Mouse (Mus musculus): ENCODE results near the gene Ccl22. TPM values are rescaled to one million over a fixed set of nuclear protein-coding genes. Genes with fewer than 3 reads are reported as not detected.

The Ccl22 gene
- polyA plus RNA-seq, 1 experiment from 2014 or later = not detected

GRCm38 (mm10) chr8:94780491-94781154, 35.2 kb downstream of the Ccl22 start:
- H3K27me3 ChIP-seq (ENCODE audit: control insufficient read depth, insufficient read depth, low read length) = no peaks in the 10 kb centered on the region
- 83% methylated on average over 21 of the region's 21 CpGs for WGBS
- no peak overlapping the region for H3K27ac ChIP-seq
- H3K9me3 ChIP-seq (ENCODE audit: control insufficient read depth, low read length) = no peaks in the 10 kb centered on the region
- H3K4me3 ChIP-seq (replicated peaks; ENCODE audit: low read length) = no peak overlapping the region
- H3K4me2 ChIP-seq (replicated peaks) = no peak overlapping the region
- H3K4me1 ChIP-seq (replicated peaks; ENCODE audit: control insufficient read depth, insufficient read depth, low read length) = 0 out of 2 replicates have a peak, but pooled peaks cover 13% of the 10 kb centered on the region
- ATAC-seq (ENCODE audit: low FRiP score) (no peak), DNase-seq (ENCODE audit: low spot score) (no peak)
- no peak overlapping the region for H3K9ac ChIP-seq
- no peaks in the 10 kb centered on the region for H3K36me3 ChIP-seq (replicated peaks; ENCODE audit: control insufficient read depth, insufficient read depth)

DNA sequence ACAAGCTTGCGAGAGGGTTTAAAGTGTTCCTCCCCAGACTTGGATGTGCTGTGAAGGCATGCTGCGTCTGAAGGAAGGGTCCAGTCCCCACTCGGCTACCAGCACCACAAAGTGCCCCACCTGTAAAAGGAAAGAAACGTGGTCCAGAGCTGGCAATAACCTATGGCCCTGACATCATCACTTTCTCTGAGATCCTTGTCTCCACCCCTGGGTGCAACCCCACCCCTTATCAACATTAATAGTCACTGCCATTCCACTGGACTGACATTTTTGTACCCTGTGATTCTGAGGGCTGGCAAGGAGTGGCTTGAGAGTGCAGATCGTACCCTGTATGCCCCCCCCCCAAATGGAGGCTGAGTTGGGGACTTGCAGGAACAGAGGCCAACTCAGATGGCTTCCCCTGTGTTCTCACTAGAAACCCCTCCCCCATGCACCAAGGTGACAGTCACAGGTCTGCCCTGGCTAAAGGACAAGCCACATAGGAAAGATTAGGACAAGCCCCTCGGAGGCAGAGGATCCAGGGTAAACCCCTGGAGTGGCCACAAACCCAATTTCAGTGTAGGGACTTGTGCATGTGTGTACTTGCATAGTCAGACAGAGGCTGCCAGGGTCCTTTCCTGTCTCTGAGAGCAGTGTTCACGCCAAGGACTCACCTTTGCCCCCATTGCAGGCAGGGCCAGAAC, 35.9 kb downstream of the Ccl22 start:
- ATAC-seq (ENCODE audit: low FRiP score) (no peak), DNase-seq (ENCODE audit: low spot score) (no peak)
- H3K27me3 ChIP-seq (ENCODE audit: control insufficient read depth, insufficient read depth, low read length) = no peaks in the 10 kb centered on the region
- 0 out of 2 replicates have a peak, but pooled peaks cover 13% of the 10 kb centered on the region for H3K4me1 ChIP-seq (replicated peaks; ENCODE audit: control insufficient read depth, insufficient read depth, low read length)
- no peak overlapping the region for H3K9ac ChIP-seq
- WGBS = 59% methylated on average over 7 of the region's 7 CpGs
- no peak overlapping the region for H3K4me3 ChIP-seq (replicated peaks; ENCODE audit: low read length)
- H3K9me3 ChIP-seq (ENCODE audit: control insufficient read depth, low read length) = no peaks in the 10 kb centered on the region
- no peak overlapping the region for H3K27ac ChIP-seq
- H3K36me3 ChIP-seq (replicated peaks; ENCODE audit: control insufficient read depth, insufficient read depth) = no peaks in the 10 kb centered on the region
- no peak overlapping the region for H3K4me2 ChIP-seq (replicated peaks)

GRCm38 (mm10) chr8:94781838-94782235, 36.4 kb downstream of the Ccl22 start:
- H3K4me2 ChIP-seq (replicated peaks) = no peak overlapping the region
- H3K9me3 ChIP-seq (ENCODE audit: control insufficient read depth, low read length) = no peaks in the 10 kb centered on the region
- no peak overlapping the region for H3K9ac ChIP-seq
- ATAC-seq (ENCODE audit: low FRiP score) = no peak
- H3K4me1 ChIP-seq (replicated peaks; ENCODE audit: control insufficient read depth, insufficient read depth, low read length) = 0 out of 2 replicates have a peak, but pooled peaks cover 13% of the 10 kb centered on the region
- H3K27me3 ChIP-seq (ENCODE audit: control insufficient read depth, insufficient read depth, low read length) = no peaks in the 10 kb centered on the region
- WGBS = 9% methylated on average over 11 of the region's 11 CpGs
- no peak for DNase-seq (ENCODE audit: low spot score)
- no peaks in the 10 kb centered on the region for H3K36me3 ChIP-seq (replicated peaks; ENCODE audit: control insufficient read depth, insufficient read depth)
- H3K27ac ChIP-seq = no peak overlapping the region
- no peak overlapping the region for H3K4me3 ChIP-seq (replicated peaks; ENCODE audit: low read length)

GRCm38 (mm10) chr8:94783890-94784289, 38.5 kb downstream of the Ccl22 start:
- H3K4me2 ChIP-seq (replicated peaks) = no peak overlapping the region
- no peak overlapping the region for H3K27ac ChIP-seq
- no peak for DNase-seq (ENCODE audit: low spot score)
- ATAC-seq (ENCODE audit: low FRiP score) = no peak
- H3K4me3 ChIP-seq (replicated peaks; ENCODE audit: low read length) = no peak overlapping the region
- WGBS = 82% methylated on average over 4 of the region's 4 CpGs
- H3K27me3 ChIP-seq (ENCODE audit: control insufficient read depth, insufficient read depth, low read length) = no peaks in the 10 kb centered on the region
- H3K9ac ChIP-seq = no peak overlapping the region
- H3K4me1 ChIP-seq (replicated peaks; ENCODE audit: control insufficient read depth, insufficient read depth, low read length) = 0 out of 2 replicates have a peak, but pooled peaks cover 7% of the 10 kb centered on the region
- no peaks in the 10 kb centered on the region for H3K36me3 ChIP-seq (replicated peaks; ENCODE audit: control insufficient read depth, insufficient read depth)
- H3K9me3 ChIP-seq (ENCODE audit: control insufficient read depth, low read length) = no peaks in the 10 kb centered on the region

- no peaks in the 10 kb centered on the region for H3K9me3 ChIP-seq (ENCODE audit: control insufficient read depth, low read length)
- ATAC-seq (ENCODE audit: low FRiP score) (no peak), DNase-seq (ENCODE audit: low spot score) (no peak)
- no peaks in the 10 kb centered on the region for H3K36me3 ChIP-seq (replicated peaks; ENCODE audit: control insufficient read depth, insufficient read depth)
- H3K4me1 ChIP-seq (replicated peaks; ENCODE audit: control insufficient read depth, insufficient read depth, low read length) = 0 out of 2 replicates have a peak, but pooled peaks cover 7% of the 10 kb centered on the region
- 71% methylated on average over 12 of the region's 12 CpGs for WGBS
- H3K9ac ChIP-seq = no peak overlapping the region
- no peaks in the 10 kb centered on the region for H3K27me3 ChIP-seq (ENCODE audit: control insufficient read depth, insufficient read depth, low read length)
- H3K4me3 ChIP-seq (replicated peaks; ENCODE audit: low read length) = no peak overlapping the region
- H3K27ac ChIP-seq = no peak overlapping the region
- no peak overlapping the region for H3K4me2 ChIP-seq (replicated peaks)
These were observed 40.0 kb downstream of the Ccl22 start for GRCm38 (mm10) chr8:94785247-94785985.

GRCm38 (mm10) chr8:94785995-94786595, 40.7 kb downstream of the Ccl22 start:
- no peaks in the 10 kb centered on the region for H3K9me3 ChIP-seq (ENCODE audit: control insufficient read depth, low read length)
- WGBS = 76% methylated on average over 6 of the region's 6 CpGs
- H3K4me3 ChIP-seq (replicated peaks; ENCODE audit: low read length) = no peak overlapping the region
- H3K27ac ChIP-seq = no peak overlapping the region
- no peak for ATAC-seq (ENCODE audit: low FRiP score)
- H3K27me3 ChIP-seq (ENCODE audit: control insufficient read depth, insufficient read depth, low read length) = no peaks in the 10 kb centered on the region
- no peak overlapping the region for H3K9ac ChIP-seq
- no peak for DNase-seq (ENCODE audit: low spot score)
- no peak overlapping the region for H3K4me2 ChIP-seq (replicated peaks)
- no peaks in the 10 kb centered on the region for H3K36me3 ChIP-seq (replicated peaks; ENCODE audit: control insufficient read depth, insufficient read depth)
- H3K4me1 ChIP-seq (replicated peaks; ENCODE audit: control insufficient read depth, insufficient read depth, low read length) = 0 out of 2 replicates have a peak, but pooled peaks cover 7% of the 10 kb centered on the region

- Histone ChIP-seq H3K36me3 (replicated peaks; ENCODE audit: control insufficient read depth, insufficient read depth) (no peaks in the 10 kb centered on the region), H3K27ac (no peak overlapping the region), H3K9me3 (ENCODE audit: control insufficient read depth, low read length) (no peaks in the 10 kb centered on the region), H3K4me3 (replicated peaks; ENCODE audit: low read length) (no peak overlapping the region), H3K27me3 (ENCODE audit: control insufficient read depth, insufficient read depth, low read length) (no peaks in the 10 kb centered on the region), H3K4me2 (replicated peaks) (no peak overlapping the region), H3K9ac (no peak overlapping the region), H3K4me1 (replicated peaks; ENCODE audit: control insufficient read depth, insufficient read depth, low read length) (no peaks in the 10 kb centered on the region)
- WGBS = 72% methylated on average over 15 of the region's 15 CpGs
- no peak for ATAC-seq (ENCODE audit: low FRiP score)
- no peak for DNase-seq (ENCODE audit: low spot score)
These were observed 42.4 kb downstream of the Ccl22 start for GRCm38 (mm10) chr8:94787524-94788501.

- Histone ChIP-seq H3K9me3 (ENCODE audit: control insufficient read depth, low read length) (no peaks in the 10 kb centered on the region), H3K36me3 (replicated peaks; ENCODE audit: control insufficient read depth, insufficient read depth) (no peaks in the 10 kb centered on the region), H3K27me3 (ENCODE audit: control insufficient read depth, insufficient read depth, low read length) (no peaks in the 10 kb centered on the region), H3K4me2 (replicated peaks) (no peak overlapping the region), H3K27ac (no peak overlapping the region), H3K4me1 (replicated peaks; ENCODE audit: control insufficient read depth, insufficient read depth, low read length) (no peaks in the 10 kb centered on the region), H3K9ac (no peak overlapping the region), H3K4me3 (replicated peaks; ENCODE audit: low read length) (no peak overlapping the region)
- ATAC-seq (ENCODE audit: low FRiP score) (no peak), DNase-seq (ENCODE audit: low spot score) (no peak)
- WGBS = 61% methylated on average over 10 of the region's 10 CpGs
These were observed 44.0 kb downstream of the Ccl22 start for GRCm38 (mm10) chr8:94789256-94789955.

Measured in hindbrain, embryonic 14.5 days (tissue).